Mouse (Mus musculus): Measurements from ENCODE around the gene Gata5. TPM values are rescaled to one million over a fixed set of nuclear protein-coding genes. Genes with fewer than 3 reads are reported as not detected.
A peak's percentile ranks its signal among the peaks of the same experiment; 100 is the strongest.

Gene Gata5
- polyA plus RNA-seq, 1 experiment from 2014 or later: not detected

GRCm38 (mm10) chr2:180289440-180290108, 44.9 kb downstream of the Gata5 start, which contains the start of gene Rbbp8nl:
Gene Rbbp8nl, minus strand, starts transcription at chr2:180289879.
- H3K36me3 ChIP-seq (ENCODE audit: control insufficient read depth, insufficient read depth, low read length): no peaks in the 10 kb centered on the region
- no peak within 1 kb of the TSS for H3K9ac ChIP-seq (ENCODE audit: low read length)
- H3K9me3 ChIP-seq (replicated peaks; ENCODE audit: control insufficient read depth, low read length): no peaks in the 10 kb centered on the region
- DNase-seq (ENCODE audit: low spot score): no peak
- WGBS: 45% methylated on average over 16 of the region's 16 CpGs
- no peak for ATAC-seq
- no peaks in the 10 kb centered on the region for H3K27me3 ChIP-seq (replicated peaks; ENCODE audit: control insufficient read depth, insufficient read depth, low read length)
- H3K27ac ChIP-seq (ENCODE audit: low read depth, low read length): no peak within 1 kb of the TSS
- no peaks in the 10 kb centered on the region for H3K4me1 ChIP-seq (ENCODE audit: control insufficient read depth, insufficient read depth, low read length)
- H3K4me2 ChIP-seq (ENCODE audit: low read length): no peak within 1 kb of the TSS
- no peak within 1 kb of the TSS for H3K4me3 ChIP-seq (ENCODE audit: low read depth, low read length)

GRCm38 (mm10) chr2:180288966-180289365, 45.5 kb downstream of the Gata5 start:
- Histone ChIP-seq H3K4me2 (ENCODE audit: low read length) (no peak overlapping the region), H3K27me3 (replicated peaks; ENCODE audit: control insufficient read depth, insufficient read depth, low read length) (no peaks in the 10 kb centered on the region), H3K4me3 (ENCODE audit: low read depth, low read length) (no peak overlapping the region), H3K4me1 (ENCODE audit: control insufficient read depth, insufficient read depth, low read length) (no peaks in the 10 kb centered on the region), H3K27ac (ENCODE audit: low read depth, low read length) (no peak overlapping the region), H3K9me3 (replicated peaks; ENCODE audit: control insufficient read depth, low read length) (no peaks in the 10 kb centered on the region), H3K9ac (ENCODE audit: low read length) (no peak overlapping the region), H3K36me3 (ENCODE audit: control insufficient read depth, insufficient read depth, low read length) (no peaks in the 10 kb centered on the region)
- 59% methylated on average over 11 of the region's 11 CpGs for WGBS
- no peak for ATAC-seq
- no peak for DNase-seq (ENCODE audit: low spot score)

GRCm38 (mm10) chr2:180279321-180279720, 55.2 kb downstream of the Gata5 start:
- ATAC-seq (no peak), DNase-seq (ENCODE audit: low spot score) (no peak)
- Histone ChIP-seq H3K27me3 (replicated peaks; ENCODE audit: control insufficient read depth, insufficient read depth, low read length) (no peaks in the 10 kb centered on the region), H3K9me3 (replicated peaks; ENCODE audit: control insufficient read depth, low read length) (no peaks in the 10 kb centered on the region), H3K9ac (ENCODE audit: low read length) (no peak overlapping the region), H3K36me3 (ENCODE audit: control insufficient read depth, insufficient read depth, low read length) (no peaks in the 10 kb centered on the region), H3K4me2 (ENCODE audit: low read length) (no peak overlapping the region), H3K4me1 (ENCODE audit: control insufficient read depth, insufficient read depth, low read length) (no peaks in the 10 kb centered on the region), H3K4me3 (ENCODE audit: low read depth, low read length) (no peak overlapping the region), H3K27ac (ENCODE audit: low read depth, low read length) (no peak overlapping the region)
- 83% methylated on average over 8 of the region's 8 CpGs for WGBS

- ATAC-seq (no peak), DNase-seq (ENCODE audit: low spot score) (no peak)
- H3K4me3 ChIP-seq (ENCODE audit: low read depth, low read length): no peak overlapping the region
- H3K9ac ChIP-seq (ENCODE audit: low read length): no peak overlapping the region
- H3K36me3 ChIP-seq (ENCODE audit: control insufficient read depth, insufficient read depth, low read length): no peaks in the 10 kb centered on the region
- 66% methylated on average over 8 of the region's 8 CpGs for WGBS
- no peak overlapping the region for H3K4me2 ChIP-seq (ENCODE audit: low read length)
- no peaks in the 10 kb centered on the region for H3K9me3 ChIP-seq (replicated peaks; ENCODE audit: control insufficient read depth, low read length)
- no peaks in the 10 kb centered on the region for H3K27me3 ChIP-seq (replicated peaks; ENCODE audit: control insufficient read depth, insufficient read depth, low read length)
- peaks cover 3% of the 10 kb centered on the region; the same call in 1 of the 2 replicates for H3K4me1 ChIP-seq (ENCODE audit: control insufficient read depth, insufficient read depth, low read length)
- H3K27ac ChIP-seq (ENCODE audit: low read depth, low read length): no peak overlapping the region
Measured at GRCm38 (mm10) chr2:180277773-180278320, 56.7 kb downstream of the Gata5 start.

GRCm38 (mm10) chr2:180276851-180277259, 57.6 kb downstream of the Gata5 start:
- Histone ChIP-seq H3K27me3 (replicated peaks; ENCODE audit: control insufficient read depth, insufficient read depth, low read length) (no peaks in the 10 kb centered on the region), H3K4me2 (ENCODE audit: low read length) (no peak overlapping the region), H3K4me1 (ENCODE audit: control insufficient read depth, insufficient read depth, low read length) (peaks cover 12% of the 10 kb centered on the region), H3K4me3 (ENCODE audit: low read depth, low read length) (no peak overlapping the region), H3K36me3 (ENCODE audit: control insufficient read depth, insufficient read depth, low read length) (no peaks in the 10 kb centered on the region), H3K9me3 (replicated peaks; ENCODE audit: control insufficient read depth, low read length) (no peaks in the 10 kb centered on the region), H3K27ac (ENCODE audit: low read depth, low read length) (no peak overlapping the region), H3K9ac (ENCODE audit: low read length) (no peak overlapping the region)
- ATAC-seq: no peak
- 73% methylated on average over 8 of the region's 8 CpGs for WGBS
- no peak for DNase-seq (ENCODE audit: low spot score)

- no peaks in the 10 kb centered on the region for H3K27me3 ChIP-seq (replicated peaks; ENCODE audit: control insufficient read depth, insufficient read depth, low read length)
- DNase-seq (ENCODE audit: low spot score) (no peak), ATAC-seq (no peak)
- no peak overlapping the region for H3K9ac ChIP-seq (ENCODE audit: low read length)
- H3K4me3 ChIP-seq (ENCODE audit: low read depth, low read length): no peak overlapping the region
- H3K27ac ChIP-seq (ENCODE audit: low read depth, low read length): no peak overlapping the region
- peaks cover 12% of the 10 kb centered on the region for H3K4me1 ChIP-seq (ENCODE audit: control insufficient read depth, insufficient read depth, low read length)
- H3K36me3 ChIP-seq (ENCODE audit: control insufficient read depth, insufficient read depth, low read length): no peaks in the 10 kb centered on the region
- no peak overlapping the region for H3K4me2 ChIP-seq (ENCODE audit: low read length)
- H3K9me3 ChIP-seq (replicated peaks; ENCODE audit: control insufficient read depth, low read length): no peaks in the 10 kb centered on the region
- 56% methylated on average over 4 of the region's 4 CpGs for WGBS
Measured at GRCm38 (mm10) chr2:180276385-180276784, 58.1 kb downstream of the Gata5 start.

GRCm38 (mm10) chr2:180275836-180276235, 58.7 kb downstream of the Gata5 start:
- no peaks in the 10 kb centered on the region for H3K36me3 ChIP-seq (ENCODE audit: control insufficient read depth, insufficient read depth, low read length)
- no peaks in the 10 kb centered on the region for H3K27me3 ChIP-seq (replicated peaks; ENCODE audit: control insufficient read depth, insufficient read depth, low read length)
- no peaks in the 10 kb centered on the region for H3K9me3 ChIP-seq (replicated peaks; ENCODE audit: control insufficient read depth, low read length)
- 0 out of 2 replicates have a peak, but pooled peaks have one; percentile 16 for ATAC-seq
- H3K4me3 ChIP-seq (ENCODE audit: low read depth, low read length): no peak overlapping the region
- under 1% methylated on average over 8 of the region's 8 CpGs for WGBS
- peak; percentile 91 for DNase-seq (ENCODE audit: low spot score)
- H3K4me1 ChIP-seq (ENCODE audit: control insufficient read depth, insufficient read depth, low read length): peaks cover 12% of the 10 kb centered on the region
- no peak overlapping the region for H3K27ac ChIP-seq (ENCODE audit: low read depth, low read length)
- no peak overlapping the region for H3K9ac ChIP-seq (ENCODE audit: low read length)
- no peak overlapping the region for H3K4me2 ChIP-seq (ENCODE audit: low read length)

Other genes starting within 250 kb of the Gata5 start
- 2.1 and 2.2 TPM in 2 replicates for gene Hrh3, start 230.2 kb downstream of the Gata5 start, polyA plus RNA-seq (2014; fragmentation: Nextera tagmentation; extraction: Ambion mirVana)
- 59.9 and 66.0 TPM in 2 replicates for gene Osbpl2, start 215.4 kb downstream of the Gata5 start, polyA plus RNA-seq (2014; fragmentation: Nextera tagmentation; extraction: Ambion mirVana)
- gene Adrm1, start 163.2 kb downstream of the Gata5 start, polyA plus RNA-seq (2014; fragmentation: Nextera tagmentation; extraction: Ambion mirVana): 147 and 149 TPM in 2 replicates
- 2.7 and 3.5 TPM in 2 replicates for gene Lama5, start 108.8 kb downstream of the Gata5 start, polyA plus RNA-seq (2014; fragmentation: Nextera tagmentation; extraction: Ambion mirVana)
- gene Rps21, start 77.3 kb downstream of the Gata5 start, polyA plus RNA-seq (2014; fragmentation: Nextera tagmentation; extraction: Ambion mirVana): 376 and 523 TPM in 2 replicates
- 14.5 and 15.0 TPM in 2 replicates for gene Cables2, start 61.2 kb downstream of the Gata5 start, polyA plus RNA-seq (2014; fragmentation: Nextera tagmentation; extraction: Ambion mirVana)
- not detected in 2 replicates for gene Rbbp8nl, start 44.8 kb downstream of the Gata5 start, polyA plus RNA-seq (2014; fragmentation: Nextera tagmentation; extraction: Ambion mirVana)
- 0.74 and 1.1 TPM in 2 replicates for gene Slco4a1, start 121.5 kb upstream of the Gata5 start, polyA plus RNA-seq (2014; fragmentation: Nextera tagmentation; extraction: Ambion mirVana)
- 4.4 and 6.1 TPM in 2 replicates for gene Ntsr1, start 165.3 kb upstream of the Gata5 start, polyA plus RNA-seq (2014; fragmentation: Nextera tagmentation; extraction: Ambion mirVana)
- gene Mrgbp, start 246.6 kb upstream of the Gata5 start, polyA plus RNA-seq (2014; fragmentation: Nextera tagmentation; extraction: Ambion mirVana): 48.8 and 52.4 TPM in 2 replicates

All from forebrain, embryonic 14.5 days (tissue).